Mouse (Mus musculus) heart, adult 9 months (tissue): ENCODE data around the gene Smok2b.
"Not testable (repeated sequence)": the region's sequence is repeated elsewhere in the genome, so short reads cannot be mapped to it uniquely, and the experiment has no call there.

Experiments
- DNase-seq, 2 experiments: peaks; one replicate each; pipeline ENCODE4 v3.0.0; 2022; ENCODE audit warnings: low spot score in 2 of 2

Smok2b gene

GRCm38 (mm10) chr17:13229957-13230356 is at the start of gene Smok2b:
Smok2b (plus strand) TSS chr17:13230257.
- DNase-seq: not testable (repeated sequence)

DNA sequence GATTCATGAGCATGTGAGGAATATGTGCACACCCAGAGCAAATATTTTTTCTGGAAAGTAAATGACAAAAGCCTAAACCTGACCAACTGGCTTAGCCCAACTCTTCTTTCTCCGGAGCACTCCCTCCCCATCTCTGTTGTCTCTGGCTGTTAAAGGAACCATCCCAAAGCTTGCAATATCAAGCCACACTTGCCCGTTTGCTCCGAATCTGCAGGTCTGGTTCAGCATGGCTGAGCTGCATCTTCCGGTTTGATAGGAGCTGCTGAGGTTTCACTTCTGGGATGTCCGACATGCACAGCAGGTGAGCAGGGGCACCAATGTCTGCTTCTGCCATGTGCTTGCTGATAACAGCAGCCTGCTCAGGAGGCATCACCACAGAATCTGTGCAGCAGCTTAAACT is 49.6 kb upstream of the Smok2b start:
- not testable (repeated sequence) for DNase-seq

- not testable (repeated sequence) for DNase-seq
These were observed 47.3 kb upstream of the Smok2b start for GRCm38 (mm10) chr17:13182712-13183111.

- not testable (repeated sequence) for DNase-seq
These were observed 45.5 kb upstream of the Smok2b start for GRCm38 (mm10) chr17:13184514-13184913.

DNA sequence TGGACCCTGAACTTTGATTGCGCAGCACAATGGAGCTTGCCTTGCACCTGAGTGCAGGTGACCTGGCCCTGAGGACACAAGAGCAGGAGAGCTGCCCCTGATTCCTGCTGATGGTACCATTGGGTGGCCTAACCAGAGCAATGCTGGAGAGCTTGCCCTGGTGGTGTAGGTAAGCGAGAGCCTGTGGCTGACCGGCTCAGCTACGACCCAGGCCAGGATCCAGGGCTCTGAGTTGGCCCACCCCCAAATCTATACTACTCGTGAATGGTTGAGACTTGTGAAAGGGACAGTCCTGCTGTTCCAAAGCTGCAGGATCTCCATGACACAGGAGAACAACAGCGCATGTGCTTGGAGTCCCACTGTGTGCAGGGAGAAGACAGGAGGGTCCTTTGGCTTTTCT is 43.5 kb upstream of the Smok2b start:
- not testable (repeated sequence) for DNase-seq

DNA sequence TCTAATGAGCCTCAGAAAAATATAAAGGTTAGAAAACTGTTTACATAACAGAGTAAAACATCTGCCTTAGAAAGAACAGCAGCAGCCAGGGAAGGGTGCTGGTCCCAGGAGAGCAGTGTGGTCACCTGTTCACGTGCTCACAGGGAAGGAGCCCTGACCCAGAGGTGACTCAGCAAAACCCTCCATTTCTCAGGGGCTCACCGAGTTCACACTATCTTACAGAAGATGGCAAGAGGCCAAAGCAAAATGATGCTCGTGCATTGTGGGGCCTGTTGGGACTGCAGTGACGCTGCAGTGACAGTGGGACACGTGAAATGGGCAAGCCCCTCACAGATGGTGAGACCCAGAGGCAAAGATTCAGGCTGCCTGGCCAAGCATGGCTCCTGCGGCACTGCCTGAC is 42.4 kb upstream of the Smok2b start:
- DNase-seq: not testable (repeated sequence)

DNA sequence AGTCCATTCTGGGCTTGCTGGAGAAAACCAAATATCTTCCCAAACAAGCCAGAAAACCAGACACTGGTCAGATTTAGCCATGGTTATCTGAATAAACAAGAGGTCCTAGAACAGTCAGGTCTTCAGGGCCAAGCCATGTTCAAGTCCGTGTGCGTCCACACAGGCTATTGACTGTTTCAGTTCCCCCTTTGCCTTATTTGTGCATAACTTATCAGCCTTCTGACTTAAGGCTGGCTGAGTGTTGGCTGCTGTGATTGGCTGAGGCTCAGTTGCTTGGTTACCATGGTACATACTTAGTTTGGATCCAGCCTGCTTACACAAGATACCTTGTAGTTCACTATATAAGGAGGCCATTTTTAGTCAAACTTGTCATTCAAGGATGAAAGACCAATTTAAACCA is 41.2 kb upstream of the Smok2b start:
- DNase-seq: not testable (repeated sequence)

GRCm38 (mm10) chr17:13190836-13191583 is 39.0 kb upstream of the Smok2b start:
- DNase-seq: not testable (repeated sequence)

- not testable (repeated sequence) for DNase-seq
These were observed 33.6 kb upstream of the Smok2b start for GRCm38 (mm10) chr17:13196486-13196885.

DNA sequence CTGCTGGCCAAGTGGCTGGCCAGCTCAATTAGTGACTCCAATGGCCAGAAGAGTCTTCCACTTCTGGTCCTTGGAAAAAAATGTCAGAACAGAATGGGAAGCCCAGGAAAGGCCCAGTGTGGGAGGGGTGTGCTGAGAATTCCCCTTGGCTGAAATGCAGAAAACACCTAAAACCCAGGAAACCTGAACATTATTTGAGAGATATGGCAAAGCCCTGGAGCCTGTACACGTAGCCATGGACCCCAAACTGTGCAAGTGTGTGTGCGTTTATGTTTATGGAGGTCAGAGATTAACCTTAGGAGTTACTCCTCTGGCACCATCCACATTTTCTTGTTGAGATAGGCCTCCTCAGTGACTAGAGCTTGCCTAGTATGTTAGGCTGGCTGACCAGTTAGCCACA is 31.2 kb upstream of the Smok2b start:
- not testable (repeated sequence) for DNase-seq

GRCm38 (mm10) chr17:13199880-13200409 is 30.1 kb upstream of the Smok2b start:
- not testable (repeated sequence) for DNase-seq

- DNase-seq: not testable (repeated sequence)
These were observed 28.5 kb upstream of the Smok2b start for GRCm38 (mm10) chr17:13201551-13201950.

DNA sequence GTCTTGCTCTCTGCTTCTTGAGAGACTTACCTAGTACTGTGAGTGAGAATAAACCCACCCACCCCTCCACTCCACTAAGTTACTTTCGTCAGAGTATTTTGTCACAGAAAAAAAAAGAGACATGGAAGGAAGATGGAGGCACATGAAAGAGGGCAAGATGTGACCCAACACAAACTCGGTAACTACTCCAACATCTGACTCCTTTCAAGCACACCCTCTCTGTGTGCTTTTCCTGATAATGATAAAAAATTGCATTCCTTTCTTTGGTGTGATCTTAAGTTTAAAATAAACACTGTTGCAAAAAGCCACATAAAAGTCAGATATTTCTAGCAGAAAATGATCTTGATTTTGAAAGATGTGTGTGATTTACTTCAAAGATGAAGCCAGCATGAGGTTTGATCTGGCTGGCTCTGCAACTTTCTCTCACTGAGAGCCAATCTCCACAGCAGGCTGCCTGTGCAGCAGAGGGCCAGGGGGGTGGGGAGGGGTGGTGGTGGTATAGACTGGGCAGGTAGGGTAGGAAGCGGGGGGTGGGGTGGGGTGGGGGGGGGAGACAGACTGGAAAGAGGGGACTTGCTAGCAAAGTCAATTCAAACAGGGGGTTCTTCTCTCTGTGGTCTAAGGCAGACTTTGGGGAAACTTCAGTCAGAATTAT is 27.5 kb upstream of the Smok2b start:
- DNase-seq: not testable (repeated sequence)

GRCm38 (mm10) chr17:13205247-13205646 is 24.8 kb upstream of the Smok2b start:
- DNase-seq: not testable (repeated sequence)

GRCm38 (mm10) chr17:13206491-13206890 is 23.6 kb upstream of the Smok2b start:
- no peak for DNase-seq

DNA sequence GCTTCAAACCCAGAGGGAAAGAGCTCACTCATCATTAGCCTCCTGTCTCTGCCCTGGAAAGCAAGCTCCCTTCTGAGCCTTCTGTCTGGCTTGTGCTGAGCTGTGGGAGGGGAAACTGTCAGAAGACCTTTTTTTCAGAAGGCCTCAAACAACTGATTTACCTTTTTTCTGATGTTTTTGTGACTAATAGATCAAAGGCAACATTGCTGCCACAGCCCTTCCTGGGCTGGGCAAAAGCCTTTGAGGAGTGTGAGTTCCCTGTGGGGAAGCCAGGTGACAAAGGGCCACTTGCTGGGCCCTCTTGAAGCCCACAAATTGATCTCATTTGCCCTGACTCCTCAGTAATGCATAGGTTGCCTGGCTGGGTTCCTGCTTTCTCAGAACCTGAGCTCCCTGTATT is 21.6 kb upstream of the Smok2b start:
- DNase-seq: not testable (repeated sequence)

- DNase-seq: peak; percentile 75 to 76
These were observed 17.8 kb upstream of the Smok2b start for GRCm38 (mm10) chr17:13212136-13212850.

- DNase-seq: no peak
These were observed 15.9 kb upstream of the Smok2b start for GRCm38 (mm10) chr17:13214169-13214568.

GRCm38 (mm10) chr17:13215595-13215994 is 14.5 kb upstream of the Smok2b start:
- no peak for DNase-seq

- DNase-seq: no peak
These were observed 9.2 kb upstream of the Smok2b start, which contains the start of gene Smok2a for GRCm38 (mm10) chr17:13220888-13221287. Smok2a (plus strand) TSS chr17:13221188.

DNA sequence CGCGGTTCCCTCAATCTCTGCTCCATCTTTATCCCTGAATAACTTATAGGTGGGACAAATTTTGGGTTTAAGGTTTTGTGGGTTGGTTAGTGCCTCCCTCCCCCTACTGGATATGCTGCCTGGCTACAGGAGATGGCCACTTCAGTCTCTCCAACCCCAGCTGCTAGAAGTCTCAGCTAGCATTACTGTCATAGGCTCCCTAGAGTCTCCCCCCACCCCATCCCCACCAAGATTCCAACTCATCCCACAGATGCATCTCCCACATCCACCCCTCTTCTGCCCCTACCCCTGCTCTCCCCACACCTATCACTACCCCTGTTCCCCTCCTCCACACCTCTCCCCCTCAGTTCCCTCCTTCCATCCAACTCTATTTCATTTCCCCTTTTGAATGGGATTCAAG is 8.1 kb upstream of the Smok2b start:
- not testable (repeated sequence) for DNase-seq

- DNase-seq: not testable (repeated sequence)
These were observed 9.4 kb downstream of the Smok2b start for GRCm38 (mm10) chr17:13239461-13239860.
